14 mouse cellular contexts compared by ENCODE assay signal in genomic region chr10:60328963-60329650, GRCm38 (mm10). TPM values are rescaled to one million over a fixed set of nuclear protein-coding genes. Genes with fewer than 3 reads are reported as not detected.
DNase-seq lines count a peak whose midpoint lies in the region; ATAC-seq lines count a peak whose summit lies in the region.
"Had no signal": no experiment of that assay in that cellular context is flagged by ENCODE, and none has a peak within 500 bp of the region (broad histone marks: within the 10 kb centered on the region; RNA-seq: fewer than 3 reads in every experiment).

No protein-coding gene starts in this region.

- H3K27ac ChIP-seq in stomach, embryonic 16.5 days (ENCODE audit: low read length): peak overlapping the region; percentile 36
- H3K27ac ChIP-seq: forebrain, embryonic 10.5 days; heart, adult 2 months; macrophage had no signal

- 42% methylated on average over 11 of the region's 11 CpGs for WGBS in stomach, embryonic 16.5 days

- no peaks in the 10 kb centered on the region; the same call in 1 of the 2 replicates for H3K27me3 ChIP-seq in stomach, embryonic 16.5 days (ENCODE audit: control insufficient read depth, insufficient read depth, low read length)

- H3K9ac ChIP-seq in stomach, embryonic 16.5 days (ENCODE audit: low read length): no peak overlapping the region

- peak; percentile 67 for ATAC-seq in stomach, embryonic 16.5 days (ENCODE audit: insufficient read depth, low FRiP score)

- H3K4me1 ChIP-seq in stomach, embryonic 16.5 days (ENCODE audit: control insufficient read depth, insufficient read depth, low read length): peaks cover 12% of the 10 kb centered on the region
- H3K4me1 ChIP-seq: forebrain, embryonic 10.5 days had no signal

- DNase-seq in adrenal gland, postnatal 14 days: peak; percentile 32
- no peak for DNase-seq in adrenal gland, postnatal 36 days
- DNase-seq in left cerebral cortex, postnatal 25 days (ENCODE audit: low spot score in 2 of 2): peak; percentile 23 to 24
- DNase-seq in left cerebral cortex, postnatal 10 days (ENCODE audit: extremely low spot score in 1 of 2, low spot score in 2 of 2): no peak
- peak; percentile 45 for DNase-seq in right cerebral cortex, postnatal 14 days
- DNase-seq in right cerebral cortex, postnatal 36 days (ENCODE audit: low spot score in 2 of 2): no peak
- no peak for DNase-seq in frontal cortex, postnatal 25 days (ENCODE audit: low spot score in 2 of 2)
- DNase-seq: adrenal gland, adult 8-10 months; heart, adult 2 months; kidney, adult 11 months; layer of hippocampus, adult 9-11 months had no signal

- H3K4me3 ChIP-seq in stomach, embryonic 16.5 days (replicated peaks; ENCODE audit: low read length): no peak overlapping the region
- H3K4me3 ChIP-seq: forebrain, embryonic 10.5 days; heart, adult 2 months had no signal

- H3K9me3 ChIP-seq in stomach, embryonic 16.5 days (replicated peaks; ENCODE audit: control insufficient read depth, low read length): no peaks in the 10 kb centered on the region
- H3K9me3 ChIP-seq: forebrain, embryonic 10.5 days had no signal

- no peak overlapping the region; the same call in 1 of the 2 replicates for H3K4me2 ChIP-seq in stomach, embryonic 16.5 days (ENCODE audit: low read depth, low read length)

- intact Hi-C loops in left cerebral cortex, postnatal 25 days (cut with DNase I): no loop called here
- intact Hi-C loops in left cerebral cortex, postnatal 10 days (cut with DNase I): no loop called here

- H3K36me3 ChIP-seq in stomach, embryonic 16.5 days (ENCODE audit: control insufficient read depth, insufficient read depth, low read length): no peaks in the 10 kb centered on the region
- H3K36me3 ChIP-seq: forebrain, embryonic 10.5 days had no signal

RNA-seq across cellular contexts. Expression of gene Vsir, which starts 17.5 kb away (rescaled TPM):
- total RNA-seq in adrenal gland, postnatal 14 days (2021): 12.8 and 22.1 TPM in 2 replicates
- 10 to 100 TPM; 10.0 to 16.9 TPM for total RNA-seq in adrenal gland, postnatal 36 days (2021)
- 10 to 100 TPM; 26.6 to 32.3 TPM for total RNA-seq in left cerebral cortex, postnatal 25 days (2021)
- total RNA-seq in left cerebral cortex, postnatal 10 days (2021): 10 to 100 TPM; 18.8 to 20.7 TPM
- 6.6 and 8.5 TPM in 2 replicates for polyA plus RNA-seq in stomach, embryonic 16.5 days (2015; fragmentation: Nextera tagmentation; extraction: Ambion mirVana)

RNA-seq across cellular contexts. Expression of gene Psap, which starts 51.7 kb away (rescaled TPM):
- total RNA-seq in adrenal gland, postnatal 14 days (2021): 876 and 969 TPM in 2 replicates
- total RNA-seq in adrenal gland, postnatal 36 days (2021): 1,000 to 10,000 TPM; 1,035 to 1,192 TPM
- total RNA-seq in left cerebral cortex, postnatal 25 days (2021): 1,000 to 10,000 TPM; 1,491 to 1,558 TPM
- total RNA-seq in left cerebral cortex, postnatal 10 days (2021): 1,000 to 10,000 TPM; 1,196 to 1,248 TPM
- polyA plus RNA-seq in stomach, embryonic 16.5 days (2015; fragmentation: Nextera tagmentation; extraction: Ambion mirVana): 194 and 198 TPM in 2 replicates

Comparison
In these comparisons a context has a peak if more than half of its experiments do, and no peak if none do; other contexts are left out.
1. DNase-seq: peak in adrenal gland, postnatal 14 days (single experiment), left cerebral cortex, postnatal 25 days (2 of 2) and right cerebral cortex, postnatal 14 days (single experiment); none in adrenal gland, postnatal 36 days (0 of 2), left cerebral cortex, postnatal 10 days (0 of 2), right cerebral cortex, postnatal 36 days (0 of 2) and frontal cortex, postnatal 25 days (0 of 2).